Mouse (Mus musculus): ENCODE data around the gene Cst12. TPM values are rescaled to one million over a fixed set of nuclear protein-coding genes. Genes with fewer than 3 reads are reported as not detected.

The Cst12 gene
- polyA plus RNA-seq, 1 experiment from 2014 or later = not detected

GRCm38 (mm10) chr2:148781709-148782108, 7.5 kb upstream of the Cst12 start, which contains the start of gene 8030411F24Rik:
8030411F24Rik (plus strand) TSS chr2:148782009.
- H3K4me1 ChIP-seq (ENCODE audit: control insufficient read depth, insufficient read depth, low read length) = no peaks in the 10 kb centered on the region
- H3K27me3 ChIP-seq (ENCODE audit: control insufficient read depth, insufficient read depth, low read length) = no peaks in the 10 kb centered on the region
- WGBS = 22% methylated on average over 1 of the region's 1 CpGs
- H3K9me3 ChIP-seq (ENCODE audit: control insufficient read depth, low read length) = no peaks in the 10 kb centered on the region
- H3K27ac ChIP-seq (replicated peaks; ENCODE audit: low read depth, low read length) = no peak within 1 kb of the TSS
- ATAC-seq (ENCODE audit: insufficient number of reproducible peaks, low FRiP score, low TSS enrichment, low read depth) (no peak; the same call in 1 of the 2 replicates), DNase-seq (ENCODE audit: low spot score) (no peak)
- H3K4me3 ChIP-seq (ENCODE audit: low read depth, low read length) = no peak within 1 kb of the TSS
- H3K36me3 ChIP-seq (ENCODE audit: control insufficient read depth, insufficient read depth, low read length) = no peaks in the 10 kb centered on the region
- H3K9ac ChIP-seq (ENCODE audit: low read length) = no peak within 1 kb of the TSS
- no peak within 1 kb of the TSS for H3K4me2 ChIP-seq (ENCODE audit: low read depth, severe bottlenecking)

GRCm38 (mm10) chr2:148798485-148798884, 9.3 kb downstream of the Cst12 start, which contains the start of gene Cst8:
Cst8 (plus strand) TSS chr2:148798785.
- 90% methylated on average over 1 of the region's 1 CpGs for WGBS
- Histone ChIP-seq H3K4me1 (ENCODE audit: control insufficient read depth, insufficient read depth, low read length) (no peaks in the 10 kb centered on the region), H3K27ac (replicated peaks; ENCODE audit: low read depth, low read length) (no peak within 1 kb of the TSS), H3K4me3 (ENCODE audit: low read depth, low read length) (no peak within 1 kb of the TSS), H3K9ac (ENCODE audit: low read length) (no peak within 1 kb of the TSS), H3K4me2 (ENCODE audit: low read depth, severe bottlenecking) (no peak within 1 kb of the TSS), H3K9me3 (ENCODE audit: control insufficient read depth, low read length) (no peaks in the 10 kb centered on the region), H3K27me3 (ENCODE audit: control insufficient read depth, insufficient read depth, low read length) (no peaks in the 10 kb centered on the region), H3K36me3 (ENCODE audit: control insufficient read depth, insufficient read depth, low read length) (no peaks in the 10 kb centered on the region)
- DNase-seq (ENCODE audit: low spot score) (no peak), ATAC-seq (ENCODE audit: insufficient number of reproducible peaks, low FRiP score, low TSS enrichment, low read depth) (no peak)

GRCm38 (mm10) chr2:148801491-148801921, 12.3 kb downstream of the Cst12 start:
- no peak for ATAC-seq (ENCODE audit: insufficient number of reproducible peaks, low FRiP score, low TSS enrichment, low read depth)
- WGBS = 67% methylated on average over 3 of the region's 3 CpGs

GRCm38 (mm10) chr2:148806696-148807095, 17.5 kb downstream of the Cst12 start:
- Histone ChIP-seq H3K4me1 (ENCODE audit: control insufficient read depth, insufficient read depth, low read length) (no peaks in the 10 kb centered on the region), H3K4me3 (ENCODE audit: low read depth, low read length) (no peak overlapping the region), H3K27me3 (ENCODE audit: control insufficient read depth, insufficient read depth, low read length) (no peaks in the 10 kb centered on the region), H3K9me3 (ENCODE audit: control insufficient read depth, low read length) (no peaks in the 10 kb centered on the region), H3K9ac (ENCODE audit: low read length) (no peak overlapping the region), H3K36me3 (ENCODE audit: control insufficient read depth, insufficient read depth, low read length) (no peaks in the 10 kb centered on the region), H3K4me2 (ENCODE audit: low read depth, severe bottlenecking) (no peak overlapping the region), H3K27ac (replicated peaks; ENCODE audit: low read depth, low read length) (no peak overlapping the region)
- 69% methylated on average over 6 of the region's 6 CpGs for whole genome bisulfite sequencing
- ATAC-seq (ENCODE audit: insufficient number of reproducible peaks, low FRiP score, low TSS enrichment, low read depth) (no peak; the same call in 1 of the 2 replicates), DNase-seq (ENCODE audit: low spot score) (no peak)

More at GRCm38 (mm10) chr2:148801491-148801921, 12.3 kb downstream of the Cst12 start:
- H3K36me3 ChIP-seq (ENCODE audit: control insufficient read depth, insufficient read depth, low read length) = no peaks in the 10 kb centered on the region
- H3K4me1 ChIP-seq (ENCODE audit: control insufficient read depth, insufficient read depth, low read length) = no peaks in the 10 kb centered on the region
- no peak for DNase-seq (ENCODE audit: low spot score)
- H3K9ac ChIP-seq (ENCODE audit: low read length) = no peak overlapping the region
- no peak overlapping the region for H3K4me3 ChIP-seq (ENCODE audit: low read depth, low read length)
- no peaks in the 10 kb centered on the region for H3K9me3 ChIP-seq (ENCODE audit: control insufficient read depth, low read length)
- no peak overlapping the region for H3K27ac ChIP-seq (replicated peaks; ENCODE audit: low read depth, low read length)
- H3K27me3 ChIP-seq (ENCODE audit: control insufficient read depth, insufficient read depth, low read length) = no peaks in the 10 kb centered on the region
- no peak overlapping the region for H3K4me2 ChIP-seq (ENCODE audit: low read depth, severe bottlenecking)

GRCm38 (mm10) chr2:148819909-148820308, 30.7 kb downstream of the Cst12 start, which contains the start of gene Cst13:
Cst13 (plus strand) TSS chr2:148820081.
- no peak within 1 kb of the TSS for H3K4me3 ChIP-seq (ENCODE audit: low read depth, low read length)
- H3K4me2 ChIP-seq (ENCODE audit: low read depth, severe bottlenecking) = no peak within 1 kb of the TSS
- H3K27ac ChIP-seq (replicated peaks; ENCODE audit: low read depth, low read length) = no peak within 1 kb of the TSS
- H3K4me1 ChIP-seq (ENCODE audit: control insufficient read depth, insufficient read depth, low read length) = no peaks in the 10 kb centered on the region
- no peaks in the 10 kb centered on the region for H3K9me3 ChIP-seq (ENCODE audit: control insufficient read depth, low read length)
- no peak for ATAC-seq (ENCODE audit: insufficient number of reproducible peaks, low FRiP score, low TSS enrichment, low read depth)
- H3K9ac ChIP-seq (ENCODE audit: low read length) = no peak within 1 kb of the TSS
- H3K27me3 ChIP-seq (ENCODE audit: control insufficient read depth, insufficient read depth, low read length) = no peaks in the 10 kb centered on the region
- no peak for DNase-seq (ENCODE audit: low spot score)
- H3K36me3 ChIP-seq (ENCODE audit: control insufficient read depth, insufficient read depth, low read length) = no peaks in the 10 kb centered on the region

- no peak for DNase-seq (ENCODE audit: low spot score)
- ATAC-seq (ENCODE audit: insufficient number of reproducible peaks, low FRiP score, low TSS enrichment, low read depth) = no peak
- no peak overlapping the region for H3K4me2 ChIP-seq (ENCODE audit: low read depth, severe bottlenecking)
- no peaks in the 10 kb centered on the region for H3K27me3 ChIP-seq (ENCODE audit: control insufficient read depth, insufficient read depth, low read length)
- no peaks in the 10 kb centered on the region for H3K9me3 ChIP-seq (ENCODE audit: control insufficient read depth, low read length)
- H3K9ac ChIP-seq (ENCODE audit: low read length) = no peak overlapping the region
- H3K27ac ChIP-seq (replicated peaks; ENCODE audit: low read depth, low read length) = no peak overlapping the region
- no peaks in the 10 kb centered on the region for H3K36me3 ChIP-seq (ENCODE audit: control insufficient read depth, insufficient read depth, low read length)
- WGBS = 62% methylated on average over 1 of the region's 1 CpGs
- no peak overlapping the region for H3K4me3 ChIP-seq (ENCODE audit: low read depth, low read length)
- no peaks in the 10 kb centered on the region for H3K4me1 ChIP-seq (ENCODE audit: control insufficient read depth, insufficient read depth, low read length)
Measured at GRCm38 (mm10) chr2:148825986-148826385, 36.8 kb downstream of the Cst12 start.

- H3K9me3 ChIP-seq (ENCODE audit: control insufficient read depth, low read length) = no peaks in the 10 kb centered on the region
- H3K27me3 ChIP-seq (ENCODE audit: control insufficient read depth, insufficient read depth, low read length) = no peaks in the 10 kb centered on the region
- 75% methylated on average over 4 of the region's 4 CpGs for WGBS
- H3K36me3 ChIP-seq (ENCODE audit: control insufficient read depth, insufficient read depth, low read length) = no peaks in the 10 kb centered on the region
- no peaks in the 10 kb centered on the region for H3K4me1 ChIP-seq (ENCODE audit: control insufficient read depth, insufficient read depth, low read length)
- no peak for DNase-seq (ENCODE audit: low spot score)
- no peak within 1 kb of the TSS for H3K9ac ChIP-seq (ENCODE audit: low read length)
- H3K4me2 ChIP-seq (ENCODE audit: low read depth, severe bottlenecking) = no peak within 1 kb of the TSS
- no peak within 1 kb of the TSS for H3K4me3 ChIP-seq (ENCODE audit: low read depth, low read length)
- no peak within 1 kb of the TSS for H3K27ac ChIP-seq (replicated peaks; ENCODE audit: low read depth, low read length)
- ATAC-seq (ENCODE audit: insufficient number of reproducible peaks, low FRiP score, low TSS enrichment, low read depth) = no peak
Measured at GRCm38 (mm10) chr2:148834912-148835311, 45.8 kb downstream of the Cst12 start, which contains the start of gene Cst9. Cst9 (plus strand) TSS chr2:148835147.

GRCm38 (mm10) chr2:148838075-148838777, 49.1 kb downstream of the Cst12 start:
- H3K4me2 ChIP-seq (ENCODE audit: low read depth, severe bottlenecking) = no peak overlapping the region
- H3K27me3 ChIP-seq (ENCODE audit: control insufficient read depth, insufficient read depth, low read length) = no peaks in the 10 kb centered on the region
- no peaks in the 10 kb centered on the region for H3K9me3 ChIP-seq (ENCODE audit: control insufficient read depth, low read length)
- no peak overlapping the region for H3K4me3 ChIP-seq (ENCODE audit: low read depth, low read length)
- H3K36me3 ChIP-seq (ENCODE audit: control insufficient read depth, insufficient read depth, low read length) = no peaks in the 10 kb centered on the region
- ATAC-seq (ENCODE audit: insufficient number of reproducible peaks, low FRiP score, low TSS enrichment, low read depth) (no peak), DNase-seq (ENCODE audit: low spot score) (no peak)
- H3K27ac ChIP-seq (replicated peaks; ENCODE audit: low read depth, low read length) = no peak overlapping the region
- 91% methylated on average over 5 of the region's 5 CpGs for WGBS
- no peaks in the 10 kb centered on the region for H3K4me1 ChIP-seq (ENCODE audit: control insufficient read depth, insufficient read depth, low read length)
- H3K9ac ChIP-seq (ENCODE audit: low read length) = no peak overlapping the region
